Mouse (Mus musculus) forebrain, embryonic 15.5 days (tissue): ENCODE data around the gene Rmnd1. TPM values are rescaled to one million over a fixed set of nuclear protein-coding genes. Genes with fewer than 3 reads are reported as not detected.
"Not testable (repeated sequence)": the region's sequence is repeated elsewhere in the genome, so short reads cannot be mapped to it uniquely, and the experiment has no call there.

Experiments
- ATAC-seq: fragments of 200-750 bp; cut with Nextera tagmentation; replicated peaks from 2 replicates; pipeline ENCODE4 v1.8.0; 2017; ENCODE audit warnings: mild to moderate bottlenecking, moderate TSS enrichment, moderate library complexity
- H3K27ac ChIP-seq: fragments of 300-500 bp; sonication (generic); replicated peaks from 2 replicates; pipeline ENCODE4 v1.5.1; 2015; ENCODE audit warnings: mild to moderate bottlenecking, inconsistent platforms
- H3K27me3 ChIP-seq: fragments of 300-500 bp; sonication (generic); 2 replicates; pipeline ENCODE4 v1.6.1; 2015; ENCODE audit warnings: inconsistent platforms
- H3K36me3 ChIP-seq: fragments of 300-500 bp; sonication (generic); 2 replicates; pipeline ENCODE4 v1.6.1; 2015; ENCODE audit warnings: mild to moderate bottlenecking, inconsistent platforms
- H3K4me1 ChIP-seq: fragments of 300-500 bp; sonication (generic); 2 replicates; pipeline ENCODE4 v1.6.1; 2015; ENCODE audit warnings: inconsistent platforms
- H3K4me2 ChIP-seq: fragments of 300-500 bp; sonication (generic); replicated peaks from 2 replicates; pipeline ENCODE4 v1.6.1; 2015; ENCODE audit warnings: mild to moderate bottlenecking, inconsistent platforms
- H3K4me3 ChIP-seq: fragments of 300-500 bp; sonication (generic); 2 replicates; pipeline ENCODE4 v1.5.1; 2015; ENCODE audit warnings: mild to moderate bottlenecking, inconsistent platforms
- H3K9ac ChIP-seq: fragments of 300-500 bp; sonication (generic); replicated peaks from 2 replicates; pipeline ENCODE4 v1.6.1; 2015; ENCODE audit warnings: mild to moderate bottlenecking, inconsistent platforms
- H3K9me3 ChIP-seq: fragments of 300-500 bp; sonication (generic); 2 replicates; pipeline ENCODE4 v1.6.1; 2016; ENCODE audit warnings: inconsistent platforms
- WGBS: fragments of 180-500 bp; shearing (Covaris S2); methylation state at CpG from one replicate; pipeline ENCODE4 v1.1.7; 2015; ENCODE audit warnings: mixed read lengths; 5-methylcytosine and 5-hydroxymethylcytosine counted together
- polyA plus RNA-seq: library from polyadenylated mRNA; unstranded; fragments of >200 nt; fragmentation: Nextera tagmentation; extraction: Ambion mirVana; gene quantifications from 2 replicates; pipeline ENCODE4 v1.2.1, GENCODE M21; 2015

The Rmnd1 gene
- polyA plus RNA-seq, result 51.7 and 59.2 TPM in 2 replicates

GRCm38 (mm10) chr10:4432123-4432931, at the start of gene Rmnd1, which contains the start of gene Armt1:
Rmnd1 (minus strand) TSS chr10:4432388.
Armt1 (plus strand) TSS chr10:4432467.
- under 1% methylated on average over 73 of the region's 75 CpGs for WGBS
- Histone ChIP-seq H3K36me3 (no peaks in the 10 kb centered on the region), H3K4me2 (peak within 1 kb of the TSS; percentile 68), H3K27ac (peak within 1 kb of the TSS; percentile 83), H3K9me3 (no peaks in the 10 kb centered on the region), H3K27me3 (no peaks in the 10 kb centered on the region), H3K9ac (peak within 1 kb of the TSS; percentile 79), H3K4me3 (peak within 1 kb of the TSS; percentile 75), H3K4me1 (peaks cover 22% of the 10 kb centered on the region)
- peak; percentile 95 for ATAC-seq

GRCm38 (mm10) chr10:4481695-4482094, 49.5 kb upstream of the Rmnd1 start:
- Histone ChIP-seq H3K27ac (no peak overlapping the region), H3K4me2 (no peak overlapping the region), H3K4me1 (no peaks in the 10 kb centered on the region), H3K9ac (no peak overlapping the region), H3K36me3 (no peaks in the 10 kb centered on the region), H3K4me3 (no peak overlapping the region), H3K27me3 (no peaks in the 10 kb centered on the region), H3K9me3 (no peaks in the 10 kb centered on the region)
- no peak for ATAC-seq
- 89% methylated on average over 8 of the region's 8 CpGs for WGBS

GRCm38 (mm10) chr10:4480929-4481328, 48.7 kb upstream of the Rmnd1 start:
- Histone ChIP-seq H3K9me3 (no peaks in the 10 kb centered on the region), H3K27me3 (no peaks in the 10 kb centered on the region)

GRCm38 (mm10) chr10:4476604-4477003, 44.4 kb upstream of the Rmnd1 start:
- no peak overlapping the region for H3K9ac ChIP-seq

More at GRCm38 (mm10) chr10:4480929-4481328, 48.7 kb upstream of the Rmnd1 start:
- Histone ChIP-seq H3K4me3 (no peak overlapping the region), H3K36me3 (no peaks in the 10 kb centered on the region), H3K27ac (no peak overlapping the region), H3K4me1 (no peaks in the 10 kb centered on the region), H3K9ac (no peak overlapping the region), H3K4me2 (no peak overlapping the region)
- WGBS, result 73% methylated on average over 3 of the region's 3 CpGs
- no peak for ATAC-seq

GRCm38 (mm10) chr10:4475431-4475830, 43.2 kb upstream of the Rmnd1 start:
- 73% methylated on average over 3 of the region's 3 CpGs for WGBS

More at GRCm38 (mm10) chr10:4476604-4477003, 44.4 kb upstream of the Rmnd1 start:
- ATAC-seq, result no peak
- Histone ChIP-seq H3K4me3 (no peak overlapping the region), H3K4me1 (no peaks in the 10 kb centered on the region), H3K9me3 (no peaks in the 10 kb centered on the region), H3K4me2 (no peak overlapping the region), H3K36me3 (no peaks in the 10 kb centered on the region), H3K27ac (no peak overlapping the region), H3K27me3 (no peaks in the 10 kb centered on the region)
- WGBS, result 96% methylated on average over 5 of the region's 5 CpGs

GRCm38 (mm10) chr10:4473591-4473993, 41.4 kb upstream of the Rmnd1 start:
- no peak overlapping the region for H3K27ac ChIP-seq
- H3K4me3 ChIP-seq, result no peak overlapping the region
- no peak for ATAC-seq
- no peaks in the 10 kb centered on the region for H3K9me3 ChIP-seq
- H3K9ac ChIP-seq, result no peak overlapping the region
- no peaks in the 10 kb centered on the region for H3K36me3 ChIP-seq
- 92% methylated on average over 11 of the region's 11 CpGs for whole genome bisulfite sequencing
- H3K27me3 ChIP-seq, result no peaks in the 10 kb centered on the region
- no peak overlapping the region for H3K4me2 ChIP-seq
- H3K4me1 ChIP-seq, result no peaks in the 10 kb centered on the region

More at GRCm38 (mm10) chr10:4475431-4475830, 43.2 kb upstream of the Rmnd1 start:
- Histone ChIP-seq H3K27me3 (no peaks in the 10 kb centered on the region), H3K27ac (no peak overlapping the region), H3K9ac (no peak overlapping the region), H3K4me3 (no peak overlapping the region), H3K36me3 (no peaks in the 10 kb centered on the region), H3K9me3 (no peaks in the 10 kb centered on the region), H3K4me1 (no peaks in the 10 kb centered on the region), H3K4me2 (no peak overlapping the region)
- no peak for ATAC-seq

GRCm38 (mm10) chr10:4469406-4469805, 37.2 kb upstream of the Rmnd1 start:
- Histone ChIP-seq H3K27ac (no peak overlapping the region), H3K4me2 (no peak overlapping the region), H3K36me3 (no peaks in the 10 kb centered on the region), H3K9ac (no peak overlapping the region), H3K4me1 (no peaks in the 10 kb centered on the region), H3K27me3 (no peaks in the 10 kb centered on the region), H3K9me3 (no peaks in the 10 kb centered on the region), H3K4me3 (no peak overlapping the region)
- whole genome bisulfite sequencing, result 87% methylated on average over 3 of the region's 3 CpGs
- ATAC-seq, result no peak

GRCm38 (mm10) chr10:4465799-4466198, 33.6 kb upstream of the Rmnd1 start:
- Histone ChIP-seq H3K4me3 (no peak overlapping the region), H3K4me1 (no peaks in the 10 kb centered on the region), H3K27me3 (no peaks in the 10 kb centered on the region), H3K36me3 (no peaks in the 10 kb centered on the region), H3K9me3 (no peaks in the 10 kb centered on the region), H3K4me2 (no peak overlapping the region), H3K27ac (no peak overlapping the region), H3K9ac (no peak overlapping the region)
- ATAC-seq, result no peak
- 86% methylated on average over 7 of the region's 7 CpGs for WGBS

- H3K36me3 ChIP-seq, result 0 out of 2 replicates have a peak, but pooled peaks cover 2% of the 10 kb centered on the region
- H3K9me3 ChIP-seq, result no peaks in the 10 kb centered on the region
- 88% methylated on average over 2 of the region's 2 CpGs for WGBS
- no peak overlapping the region for H3K27ac ChIP-seq
- no peaks in the 10 kb centered on the region for H3K4me1 ChIP-seq
- no peak for ATAC-seq
- no peak overlapping the region for H3K4me2 ChIP-seq
- no peak overlapping the region for H3K9ac ChIP-seq
- H3K27me3 ChIP-seq, result no peaks in the 10 kb centered on the region
- H3K4me3 ChIP-seq, result no peak overlapping the region
Measured at GRCm38 (mm10) chr10:4460201-4460600, 28.0 kb upstream of the Rmnd1 start.

GRCm38 (mm10) chr10:4456409-4456808, 24.2 kb upstream of the Rmnd1 start:
- Histone ChIP-seq H3K4me1 (no peaks in the 10 kb centered on the region), H3K4me2 (no peak overlapping the region), H3K9me3 (no peaks in the 10 kb centered on the region), H3K4me3 (no peak overlapping the region), H3K36me3 (peaks cover 9% of the 10 kb centered on the region; the same call in 1 of the 2 replicates), H3K9ac (no peak overlapping the region), H3K27me3 (no peaks in the 10 kb centered on the region), H3K27ac (no peak overlapping the region)
- no peak for ATAC-seq
- 87% methylated on average over 4 of the region's 4 CpGs for WGBS

- WGBS, result 88% methylated on average over 3 of the region's 3 CpGs
- Histone ChIP-seq H3K4me2 (no peak overlapping the region), H3K4me3 (no peak overlapping the region), H3K36me3 (peaks cover 12% of the 10 kb centered on the region), H3K27me3 (no peaks in the 10 kb centered on the region), H3K27ac (no peak overlapping the region), H3K4me1 (peaks cover 22% of the 10 kb centered on the region), H3K9ac (no peak overlapping the region), H3K9me3 (no peaks in the 10 kb centered on the region)
- ATAC-seq, result no peak
Measured at GRCm38 (mm10) chr10:4435416-4435815, 3.2 kb upstream of the Rmnd1 start.

GRCm38 (mm10) chr10:4433871-4434270, 1.7 kb upstream of the Rmnd1 start:
- not testable (repeated sequence) for H3K27ac ChIP-seq, ATAC-seq, H3K9me3 ChIP-seq, H3K4me3 ChIP-seq, H3K9ac ChIP-seq, H3K4me2 ChIP-seq, H3K36me3 ChIP-seq, H3K27me3 ChIP-seq
- peaks cover 22% of the 10 kb centered on the region for H3K4me1 ChIP-seq
- 90% methylated on average over 2 of the region's 2 CpGs for WGBS
